Comparison of ENCODE assay signal across 9 mouse cellular contexts in genomic region chr5:148370624-148371023, GRCm38 (mm10). TPM values are rescaled to one million over a fixed set of nuclear protein-coding genes. Genes with fewer than 3 reads are reported as not detected.
DNase-seq lines count a peak whose midpoint lies in the region; ATAC-seq and TF ChIP-seq lines count a peak whose summit lies in the region.
"Had no signal": no experiment of that assay in that cellular context is flagged by ENCODE, and none has a peak within 500 bp of the region (broad histone marks: within the 10 kb centered on the region; RNA-seq: fewer than 3 reads in every experiment).

No protein-coding gene starts in this region.

- H3K27ac ChIP-seq in forebrain, postnatal 0 days (ENCODE audit: low read depth, low read length) = no peak overlapping the region
- no peak overlapping the region for H3K27ac ChIP-seq in forebrain, embryonic 13.5 days
- H3K27ac ChIP-seq: midbrain, embryonic 12.5 days had no signal

- TF ChIP-seq CTCF in forebrain, postnatal 0 days (IDR thresholded peaks at IDR 0.05; ENCODE audit: low read depth) = peak; percentile 68

- no peaks in the 10 kb centered on the region; the same call in 1 of the 2 replicates for H3K36me3 ChIP-seq in forebrain, postnatal 0 days (ENCODE audit: insufficient read depth)
- peaks cover 6% of the 10 kb centered on the region for H3K36me3 ChIP-seq in forebrain, embryonic 13.5 days (ENCODE audit: poor library complexity, severe bottlenecking)

- H3K4me1 ChIP-seq in forebrain, postnatal 0 days (ENCODE audit: insufficient read depth) = no peaks in the 10 kb centered on the region
- no peaks in the 10 kb centered on the region for H3K4me1 ChIP-seq in forebrain, embryonic 13.5 days
- H3K4me1 ChIP-seq: midbrain, embryonic 12.5 days had no signal

- H3K4me2 ChIP-seq in forebrain, postnatal 0 days (ENCODE audit: low read depth) = no peak overlapping the region
- no peak overlapping the region for H3K4me2 ChIP-seq in forebrain, embryonic 13.5 days
- H3K4me2 ChIP-seq: midbrain, embryonic 12.5 days had no signal

- H3K9ac ChIP-seq in forebrain, postnatal 0 days = no peak overlapping the region
- no peak overlapping the region for H3K9ac ChIP-seq in forebrain, embryonic 13.5 days
- H3K9ac ChIP-seq: midbrain, embryonic 12.5 days had no signal

- H3K27me3 ChIP-seq in forebrain, postnatal 0 days (ENCODE audit: insufficient read depth, low read length) = no peaks in the 10 kb centered on the region
- H3K27me3 ChIP-seq in forebrain, embryonic 13.5 days = no peaks in the 10 kb centered on the region
- H3K27me3 ChIP-seq: midbrain, embryonic 12.5 days had no signal

- no peak for DNase-seq in forebrain, postnatal 0 days
- DNase-seq in A20 (ENCODE audit: low read depth, low spot score) = peak; percentile 56
- peak; percentile 76 for DNase-seq in adrenal gland, postnatal 14 days
- no peak for DNase-seq in ovary, adult 18-20 months (ENCODE audit: low spot score)
- DNase-seq in adipocyte (ENCODE audit: low spot score) = no peak
- DNase-seq in frontal cortex, postnatal 10 days (ENCODE audit: low spot score in 2 of 2) = no peak

- no peak overlapping the region for H3K4me3 ChIP-seq in forebrain, postnatal 0 days (ENCODE audit: low read depth, low read length)
- H3K4me3 ChIP-seq in forebrain, embryonic 13.5 days = no peak overlapping the region
- H3K4me3 ChIP-seq: midbrain, embryonic 12.5 days had no signal

- ATAC-seq in forebrain, postnatal 0 days = no peak
- no peak for ATAC-seq in forebrain, embryonic 13.5 days
- peak; percentile 79 for ATAC-seq in megakaryocyte progenitor cell, adult 5-6 weeks (replicated peaks; ENCODE audit: poor library complexity)

- no peaks in the 10 kb centered on the region for H3K9me3 ChIP-seq in forebrain, postnatal 0 days (ENCODE audit: low read length)
- H3K9me3 ChIP-seq in forebrain, embryonic 13.5 days (replicated peaks) = peaks cover 8% of the 10 kb centered on the region

- 89% methylated on average over 1 of the region's 1 CpGs for whole genome bisulfite sequencing in forebrain, postnatal 0 days
- 96% methylated on average over 1 of the region's 1 CpGs for WGBS in forebrain, embryonic 13.5 days

RNA-seq across cellular contexts. Expression of gene Slc7a1, which starts 29.1 kb away (rescaled TPM):
- total RNA-seq in forebrain, postnatal 0 days (2014; rRNA removed) = 31.9 and 52.2 TPM in 2 replicates
- polyA plus RNA-seq in forebrain, postnatal 0 days (2015; fragmentation: Nextera tagmentation; extraction: Ambion mirVana) = 28.0 and 44.0 TPM in 2 replicates
- 24.4 and 27.2 TPM in 2 replicates for polyA plus RNA-seq in forebrain, embryonic 13.5 days (2015; fragmentation: Nextera tagmentation; extraction: Ambion mirVana)
- total RNA-seq in adrenal gland, postnatal 14 days (2021) = 70.5 and 83.6 TPM in 2 replicates
- total RNA-seq in megakaryocyte progenitor cell, adult 5-6 weeks (2015) = 36.0 and 37.7 TPM in 2 replicates
- 14.9 and 15.3 TPM in 2 replicates for total RNA-seq in megakaryocyte progenitor cell, adult 5-6 weeks (2017)

Comparison
In these comparisons a context has a peak if more than half of its experiments do, and no peak if none do; other contexts are left out.
1. DNase-seq: peak in A20 (single experiment) and adrenal gland, postnatal 14 days (single experiment); none in forebrain, postnatal 0 days (single experiment), ovary, adult 18-20 months (single experiment), adipocyte (single experiment) and frontal cortex, postnatal 10 days (0 of 2).